Mouse (Mus musculus) CH12.LX (cell line): ENCODE results near the gene Tmc5. TPM values are rescaled to one million over a fixed set of nuclear protein-coding genes. Genes with fewer than 3 reads are reported as not detected.

Experiments
- DNase-seq: peaks from one replicate; pipeline ENCODE4 v3.0.0-alpha.2; 2013; ENCODE audit errors: extremely low read depth
- H3K27ac ChIP-seq: 2 replicates; pipeline ENCODE4 v1.5.1; 2012; ENCODE audit warnings: low read depth, mild to moderate bottlenecking, control low read depth, moderate library complexity; ENCODE audit not compliant: insufficient read depth
- H3K27me3 ChIP-seq: replicated peaks from 2 replicates; pipeline ENCODE3; 2012; ENCODE audit warnings: inconsistent platforms
- H3K36me3 ChIP-seq, 2 experiments: replicated peaks in 1 of 2; 2 replicates each; pipeline versions ENCODE3 to v1.6.1; 2012; ENCODE audit warnings: inconsistent platforms in 1 of 2, low read length in 1 of 2, mild to moderate bottlenecking in 1 of 2, mixed read lengths in 1 of 2, moderate library complexity in 1 of 2; ENCODE audit not compliant: control insufficient read depth in 1 of 2, insufficient read depth in 1 of 2
- H3K4me1 ChIP-seq, 2 experiments: 2 replicates each; pipeline ENCODE4 v1.6.1; 2012; ENCODE audit warnings: inconsistent platforms in 1 of 2, moderate library complexity in 1 of 2; ENCODE audit not compliant: insufficient read depth in 2 of 2, control insufficient read depth in 1 of 2
- H3K4me2 ChIP-seq: 2 replicates; pipeline ENCODE4 v1.6.1; 2012; ENCODE audit warnings: low read depth, mild to moderate bottlenecking, control low read depth; ENCODE audit not compliant: poor library complexity, insufficient read depth, severe bottlenecking
- H3K4me3 ChIP-seq, 3 experiments: fragments of 150-350 bp in 1 of 3; sonication (generic) in 1 of 3; replicated peaks in 1 of 3; 2 replicates each; pipeline versions ENCODE3 to v1.5.1; 2011 to 2012; ENCODE audit warnings: low read depth in 2 of 3, low read length in 2 of 3, mild to moderate bottlenecking in 2 of 3, moderate library complexity in 2 of 3, control low read depth in 1 of 3, improper control_type of control experiment in 1 of 3, inconsistent platforms in 1 of 3, mixed read lengths in 1 of 3; ENCODE audit not compliant: poor library complexity in 1 of 3
- H3K79me2 ChIP-seq: replicated peaks from 2 replicates; pipeline ENCODE4 v1.6.1; 2012; ENCODE audit warnings: mild to moderate bottlenecking, moderate library complexity; ENCODE audit not compliant: control insufficient read depth, poor library complexity, insufficient read depth, severe bottlenecking; ENCODE audit errors: extremely low read depth
- H3K9ac ChIP-seq: 2 replicates; pipeline ENCODE4 v1.6.1; 2012; ENCODE audit warnings: low read depth, mild to moderate bottlenecking, control low read depth, moderate library complexity; ENCODE audit not compliant: insufficient read depth
- H3K9me3 ChIP-seq: replicated peaks from 2 replicates; pipeline ENCODE3; 2012; ENCODE audit warnings: low read length, inconsistent platforms, mixed read lengths
- BHLHE40 ChIP-seq: IDR thresholded peaks from 2 replicates; pipeline ENCODE4 v1.6.1; 2011; ENCODE audit warnings: mild to moderate bottlenecking, low read depth, low read length, improper control_type of control experiment
- CHD1 ChIP-seq: IDR thresholded peaks from 2 replicates; pipeline ENCODE4 v1.6.1; 2012; ENCODE audit warnings: low read depth, low read length, improper control_type of control experiment, inconsistent platforms
- CHD2 ChIP-seq: IDR thresholded peaks from 2 replicates; pipeline ENCODE4 v1.6.1; 2011; ENCODE audit warnings: low read length, improper control_type of control experiment
- EP300 ChIP-seq: IDR thresholded peaks from 2 replicates; pipeline ENCODE4 v1.6.1; 2011; ENCODE audit warnings: low read length, improper control_type of control experiment
- ETS1 ChIP-seq: conservative IDR thresholded peaks from 2 replicates; pipeline ENCODE4 v1.6.1; 2012; ENCODE audit warnings: low read depth, mild to moderate bottlenecking, inconsistent platforms, low read length, improper control_type of control experiment, moderate library complexity
- IRF4 ChIP-seq: IDR thresholded peaks from 2 replicates; pipeline ENCODE4 v1.6.1; 2014; ENCODE audit warnings: low read depth, mild to moderate bottlenecking, inconsistent platforms, low read length, improper control_type of control experiment
- JUND ChIP-seq: conservative IDR thresholded peaks from 2 replicates; pipeline ENCODE4 v1.6.1; 2011; ENCODE audit warnings: low read depth, low read length, improper control_type of control experiment
- KAT2A ChIP-seq: IDR thresholded peaks from 2 replicates; pipeline ENCODE4 v1.6.1; 2012; ENCODE audit warnings: low read length, improper control_type of control experiment, inconsistent platforms; ENCODE audit not compliant: insufficient replicate concordance
- MAFK ChIP-seq: IDR thresholded peaks from 2 replicates; pipeline ENCODE4 v1.6.1; 2011; ENCODE audit warnings: low read length, improper control_type of control experiment; ENCODE audit not compliant: insufficient replicate concordance
- NELFE ChIP-seq: IDR thresholded peaks from 2 replicates; pipeline ENCODE4 v1.6.1; 2011; ENCODE audit warnings: low read depth, low read length, improper control_type of control experiment
- POLR2A ChIP-seq: IDR thresholded peaks from 2 replicates; pipeline ENCODE4 v1.6.1; 2011; ENCODE audit warnings: low read depth, mild to moderate bottlenecking, improper control_type of control experiment, low read length
- POLR2AphosphoS2 ChIP-seq: IDR thresholded peaks from 2 replicates; pipeline ENCODE4 v1.6.1; 2011; ENCODE audit warnings: low read depth, low read length, improper control_type of control experiment
- RAD21 ChIP-seq: IDR thresholded peaks from 2 replicates; pipeline ENCODE4 v1.6.1; 2011; ENCODE audit warnings: low read depth, mild to moderate bottlenecking, low read length, improper control_type of control experiment, moderate library complexity
- SMC3 ChIP-seq: IDR thresholded peaks from 2 replicates; pipeline ENCODE4 v1.6.1; 2011; ENCODE audit warnings: low read depth, low read length, improper control_type of control experiment
- TBP ChIP-seq: conservative IDR thresholded peaks from 2 replicates; pipeline ENCODE4 v1.6.1; 2011; ENCODE audit warnings: low read depth, low read length, improper control_type of control experiment
- TCF12 ChIP-seq: IDR thresholded peaks from 2 replicates; pipeline ENCODE4 v1.6.1; 2014; ENCODE audit warnings: low read depth, mild to moderate bottlenecking, inconsistent platforms, low read length, improper control_type of control experiment
- USF2 ChIP-seq: conservative IDR thresholded peaks from 2 replicates; pipeline ENCODE4 v1.6.1; 2011; ENCODE audit warnings: low read depth, low read length, improper control_type of control experiment
- ZKSCAN1 ChIP-seq: IDR thresholded peaks from 2 replicates; pipeline ENCODE4 v1.6.1; 2012; ENCODE audit warnings: low read depth, inconsistent platforms, low read length, improper control_type of control experiment, borderline replicate concordance
- dilution Hi-C: fragments of 300-500 bp; cut with MboI; formaldehyde crosslinking; loops from 2 replicates; pipeline ENCODE4 v1.14.3; 2020; ENCODE audit warnings: low sequenced_read_pairs; ENCODE audit not compliant: extremely low pct_unique_long_range_greater_than_20kb, extremely low pct_ligation_motif_present
- in situ Hi-C: fragments of 300-500 bp; cut with MboI; formaldehyde crosslinking; loops from 3 replicates; pipeline ENCODE4 v1.14.3; 2019; ENCODE audit warnings: low sequenced_read_pairs, low pct_ligation_motif_present, low pct_unique_long_range_greater_than_20kb, mixed read lengths
- polyA plus RNA-seq: library from polyadenylated mRNA; unstranded; fragments of >175 nt; gene quantifications from 2 replicates; pipeline ENCODE4 v1.2.1, GENCODE M21; 2012; ENCODE audit warnings: low read depth; ENCODE audit not compliant: insufficient read length
- total RNA-seq, 2 experiments: library from RNA; depleted of rRNA; stranded (reverse); fragments of 300-350 nt in 1 of 2; fragments of >200 nt in 1 of 2; gene quantifications; 2 replicates each; pipeline ENCODE4 v1.2.3; 2012 to 2014

Gene Tmc5
- total and polyA plus RNA-seq, 3 experiments, result not detected

GRCm38 (mm10) chr7:118691287-118691686 lies 94.2 kb downstream of the Tmc5 start:
- H3K4me3 ChIP-seq, result no peak overlapping the region
- dilution Hi-C loops, result no loop called here
- no peak for DNase-seq
- H3K9me3 ChIP-seq, result no peaks in the 10 kb centered on the region
- H3K27me3 ChIP-seq, result no peaks in the 10 kb centered on the region
- H3K79me2 ChIP-seq, result no peaks in the 10 kb centered on the region
- in situ Hi-C loops, result no loop called here
- TF ChIP-seq USF2 (no peak), RAD21 (no peak), ZKSCAN1 (no peak), EP300 (no peak), BHLHE40 (no peak), NELFE (no peak), CHD1 (no peak), ETS1 (no peak), POLR2AphosphoS2 (no peak), SMC3 (no peak), CHD2 (no peak), KAT2A (no peak), MAFK (no peak), TCF12 (no peak)
- no peak overlapping the region for H3K27ac ChIP-seq
- peaks cover 0 to 5% of the 10 kb centered on the region in 2 experiments; a peak in 1 of 4 replicates for H3K4me1 ChIP-seq
- H3K4me2 ChIP-seq, result no peak overlapping the region
- peaks cover 68 to 88% of the 10 kb centered on the region in 2 experiments for H3K36me3 ChIP-seq
- no peak overlapping the region for H3K9ac ChIP-seq

- dilution Hi-C loops (no loop called here), in situ Hi-C loops (no loop called here)
- no peaks in the 10 kb centered on the region for H3K27me3 ChIP-seq
- DNase-seq, result no peak
- H3K4me1 ChIP-seq, result peaks cover 4 to 17% of the 10 kb centered on the region in 2 experiments
- peaks cover 61 to 86% of the 10 kb centered on the region in 2 experiments for H3K36me3 ChIP-seq
- H3K4me3 ChIP-seq, result no peak overlapping the region
- no peak overlapping the region for H3K27ac ChIP-seq
- H3K9me3 ChIP-seq, result no peaks in the 10 kb centered on the region
- H3K9ac ChIP-seq, result no peak overlapping the region
- TF ChIP-seq BHLHE40, result no peak
- TF ChIP-seq POLR2A, result no peak
- no peak for TF ChIP-seq TBP
- H3K4me2 ChIP-seq, result no peak overlapping the region
- peaks cover 23% of the 10 kb centered on the region for H3K79me2 ChIP-seq
These were observed 99.0 kb downstream of the Tmc5 start for GRCm38 (mm10) chr7:118696146-118696545.

- H3K4me3 ChIP-seq, result no peak overlapping the region
- in situ Hi-C loops (no loop called here), dilution Hi-C loops (no loop called here)
- H3K9ac ChIP-seq, result no peak overlapping the region
- H3K27ac ChIP-seq, result no peak overlapping the region
- 0 out of 2 replicates have a peak, but pooled peaks have one; percentile 41 for TF ChIP-seq IRF4
- TF ChIP-seq ETS1, result peak; percentile 48
- TF ChIP-seq CHD2, result no peak
- 0 out of 2 replicates have a peak, but pooled peaks have one; percentile 35 for TF ChIP-seq EP300
- no peak for TF ChIP-seq JUND
- TF ChIP-seq TCF12, result no peak
- no peaks in the 10 kb centered on the region for H3K9me3 ChIP-seq
- H3K27me3 ChIP-seq, result no peaks in the 10 kb centered on the region
- peaks cover 8 to 25% of the 10 kb centered on the region in 2 experiments for H3K4me1 ChIP-seq
- peaks cover 30% of the 10 kb centered on the region for H3K79me2 ChIP-seq
- no peak overlapping the region for H3K4me2 ChIP-seq
- H3K36me3 ChIP-seq, result peaks cover 56 to 81% of the 10 kb centered on the region in 2 experiments
- peak; percentile 10 for DNase-seq
These were observed 100.1 kb downstream of the Tmc5 start for GRCm38 (mm10) chr7:118697168-118697567.
